Mouse (Mus musculus): ENCODE data around the gene Acsl4. TPM values are rescaled to one million over a fixed set of nuclear protein-coding genes. Genes with fewer than 3 reads are reported as not detected.

Acsl4 gene
- polyA plus RNA-seq, 1 experiment from 2014 or later = 23.7 TPM

DNA sequence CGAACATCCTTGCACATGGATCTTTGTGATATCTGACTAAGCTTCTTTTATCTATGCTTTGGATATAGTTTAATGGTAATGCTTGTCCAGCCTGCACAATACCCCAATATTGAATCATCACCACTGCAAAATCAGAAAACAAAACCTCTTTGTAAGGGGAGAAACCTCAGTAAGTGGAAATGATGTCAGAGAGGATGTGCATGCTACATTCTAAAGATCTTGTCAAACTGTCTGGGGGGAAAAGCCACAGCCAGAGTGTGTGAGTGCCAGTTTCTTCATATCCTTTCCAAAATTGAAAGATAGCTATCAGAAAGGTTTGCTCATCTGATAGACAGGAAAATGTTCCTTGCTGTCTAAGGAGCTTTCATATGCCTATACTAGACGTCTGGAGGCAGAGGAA is 8.3 kb upstream of the Acsl4 start:
- WGBS = 70% methylated on average over 2 of the region's 2 CpGs
- H3K27me3 ChIP-seq (ENCODE audit: control insufficient read depth, insufficient read depth, low read length) = no peaks in the 10 kb centered on the region

GRCm38 (mm10) chrX:142390909-142391265 is 552 bp upstream of the Acsl4 start:
- Histone ChIP-seq H3K36me3 (ENCODE audit: control insufficient read depth, insufficient read depth, low read length) (no peaks in the 10 kb centered on the region), H3K4me2 (ENCODE audit: low read length) (peak overlapping the region; percentile 60), H3K4me1 (ENCODE audit: control insufficient read depth, insufficient read depth, low read length) (no peaks in the 10 kb centered on the region), H3K9me3 (ENCODE audit: control insufficient read depth, low read length) (no peaks in the 10 kb centered on the region), H3K4me3 (replicated peaks; ENCODE audit: low read depth, low read length) (peak overlapping the region; percentile 56), H3K9ac (replicated peaks; ENCODE audit: low read length) (peak overlapping the region; percentile 68), H3K27me3 (ENCODE audit: control insufficient read depth, insufficient read depth, low read length) (no peaks in the 10 kb centered on the region), H3K27ac (replicated peaks; ENCODE audit: low read depth, low read length) (peak overlapping the region; percentile 85)
- WGBS = 40% methylated on average over 7 of the region's 7 CpGs
- no peak for DNase-seq
- ATAC-seq (ENCODE audit: low FRiP score, low TSS enrichment) = no peak

More for the DNA sequence above, 8.3 kb upstream of the Acsl4 start:
- no peaks in the 10 kb centered on the region for H3K4me1 ChIP-seq (ENCODE audit: control insufficient read depth, insufficient read depth, low read length)
- H3K4me2 ChIP-seq (ENCODE audit: low read length) = no peak overlapping the region
- ATAC-seq (ENCODE audit: low FRiP score, low TSS enrichment) (no peak), DNase-seq (no peak)
- no peaks in the 10 kb centered on the region for H3K36me3 ChIP-seq (ENCODE audit: control insufficient read depth, insufficient read depth, low read length)
- H3K9me3 ChIP-seq (ENCODE audit: control insufficient read depth, low read length) = no peaks in the 10 kb centered on the region
- H3K27ac ChIP-seq (replicated peaks; ENCODE audit: low read depth, low read length) = no peak overlapping the region
- no peak overlapping the region for H3K4me3 ChIP-seq (replicated peaks; ENCODE audit: low read depth, low read length)
- no peak overlapping the region for H3K9ac ChIP-seq (replicated peaks; ENCODE audit: low read length)

- H3K4me1 ChIP-seq (ENCODE audit: control insufficient read depth, insufficient read depth, low read length) = no peaks in the 10 kb centered on the region
- H3K4me3 ChIP-seq (replicated peaks; ENCODE audit: low read depth, low read length) = peak overlapping the region; percentile 56
- H3K27me3 ChIP-seq (ENCODE audit: control insufficient read depth, insufficient read depth, low read length) = no peaks in the 10 kb centered on the region
- peak overlapping the region; percentile 68 for H3K9ac ChIP-seq (replicated peaks; ENCODE audit: low read length)
- 14% methylated on average over 22 of the region's 22 CpGs for WGBS
- peak overlapping the region; percentile 60 for H3K4me2 ChIP-seq (ENCODE audit: low read length)
- no peaks in the 10 kb centered on the region for H3K36me3 ChIP-seq (ENCODE audit: control insufficient read depth, insufficient read depth, low read length)
- DNase-seq (peak; percentile 25), ATAC-seq (ENCODE audit: low FRiP score, low TSS enrichment) (no peak)
- H3K9me3 ChIP-seq (ENCODE audit: control insufficient read depth, low read length) = no peaks in the 10 kb centered on the region
- H3K27ac ChIP-seq (replicated peaks; ENCODE audit: low read depth, low read length) = peak overlapping the region; percentile 85
These were observed 665 bp downstream of the Acsl4 start for GRCm38 (mm10) chrX:142389581-142390159.

GRCm38 (mm10) chrX:142388141-142388540 is 2.2 kb downstream of the Acsl4 start:
- Histone ChIP-seq H3K4me3 (replicated peaks; ENCODE audit: low read depth, low read length) (no peak overlapping the region), H3K4me2 (ENCODE audit: low read length) (no peak overlapping the region), H3K36me3 (ENCODE audit: control insufficient read depth, insufficient read depth, low read length) (no peaks in the 10 kb centered on the region), H3K9me3 (ENCODE audit: control insufficient read depth, low read length) (no peaks in the 10 kb centered on the region), H3K27ac (replicated peaks; ENCODE audit: low read depth, low read length) (no peak overlapping the region), H3K9ac (replicated peaks; ENCODE audit: low read length) (no peak overlapping the region), H3K27me3 (ENCODE audit: control insufficient read depth, insufficient read depth, low read length) (no peaks in the 10 kb centered on the region), H3K4me1 (ENCODE audit: control insufficient read depth, insufficient read depth, low read length) (no peaks in the 10 kb centered on the region)
- DNase-seq = no peak
- 82% methylated on average over 6 of the region's 6 CpGs for WGBS
- no peak for ATAC-seq (ENCODE audit: low FRiP score, low TSS enrichment)

DNA sequence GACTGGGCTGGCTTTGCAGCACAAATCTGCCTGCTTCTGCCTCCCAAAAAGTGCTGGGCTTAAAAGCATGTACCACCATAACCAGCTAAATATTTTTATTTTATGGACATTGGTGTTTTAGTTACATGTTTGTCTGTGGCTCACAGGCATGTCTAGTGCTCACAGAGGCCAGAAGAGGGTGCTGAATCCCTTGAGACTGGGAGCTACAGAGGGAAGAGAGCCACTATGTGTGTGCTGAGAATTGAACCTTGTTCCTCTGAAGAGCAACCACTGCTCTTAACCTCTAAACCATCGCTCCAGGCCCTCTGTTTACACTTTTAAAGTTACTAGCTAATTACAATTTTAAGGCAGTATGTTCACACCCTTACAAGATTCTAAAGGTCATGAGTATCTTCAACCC is 2.7 kb downstream of the Acsl4 start:
- DNase-seq (no peak), ATAC-seq (ENCODE audit: low FRiP score, low TSS enrichment) (no peak)
- no peak overlapping the region for H3K9ac ChIP-seq (replicated peaks; ENCODE audit: low read length)
- WGBS = 94% methylated on average over 1 of the region's 1 CpGs
- H3K27ac ChIP-seq (replicated peaks; ENCODE audit: low read depth, low read length) = no peak overlapping the region
- H3K4me2 ChIP-seq (ENCODE audit: low read length) = no peak overlapping the region
- H3K27me3 ChIP-seq (ENCODE audit: control insufficient read depth, insufficient read depth, low read length) = no peaks in the 10 kb centered on the region
- no peaks in the 10 kb centered on the region for H3K36me3 ChIP-seq (ENCODE audit: control insufficient read depth, insufficient read depth, low read length)
- H3K4me1 ChIP-seq (ENCODE audit: control insufficient read depth, insufficient read depth, low read length) = no peaks in the 10 kb centered on the region
- H3K9me3 ChIP-seq (ENCODE audit: control insufficient read depth, low read length) = no peaks in the 10 kb centered on the region
- no peak overlapping the region for H3K4me3 ChIP-seq (replicated peaks; ENCODE audit: low read depth, low read length)

DNA sequence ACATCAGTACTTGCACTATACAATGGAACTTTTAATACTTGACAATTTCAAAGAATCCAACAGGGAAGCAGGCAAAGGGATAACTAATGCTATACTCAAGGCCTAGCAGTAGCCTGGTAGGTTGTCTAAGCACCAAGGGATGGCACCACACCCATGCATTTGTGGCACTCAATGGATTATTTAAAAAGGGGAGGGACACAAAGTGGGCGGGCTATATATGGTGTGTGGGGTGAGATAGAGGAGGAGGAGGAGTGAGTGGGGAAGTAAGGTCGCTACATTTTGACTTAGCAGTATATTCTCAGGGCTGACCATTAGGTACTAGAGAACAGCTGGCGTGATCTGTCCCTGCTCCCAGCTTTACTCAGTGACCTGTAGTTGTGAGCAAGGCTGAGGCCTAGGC is 5.4 kb downstream of the Acsl4 start:
- Histone ChIP-seq H3K27ac (replicated peaks; ENCODE audit: low read depth, low read length) (no peak overlapping the region), H3K9ac (replicated peaks; ENCODE audit: low read length) (no peak overlapping the region), H3K27me3 (ENCODE audit: control insufficient read depth, insufficient read depth, low read length) (no peaks in the 10 kb centered on the region), H3K9me3 (ENCODE audit: control insufficient read depth, low read length) (no peaks in the 10 kb centered on the region), H3K4me3 (replicated peaks; ENCODE audit: low read depth, low read length) (no peak overlapping the region), H3K4me1 (ENCODE audit: control insufficient read depth, insufficient read depth, low read length) (no peaks in the 10 kb centered on the region), H3K4me2 (ENCODE audit: low read length) (no peak overlapping the region), H3K36me3 (ENCODE audit: control insufficient read depth, insufficient read depth, low read length) (no peaks in the 10 kb centered on the region)
- WGBS = 89% methylated on average over 3 of the region's 3 CpGs
- ATAC-seq (ENCODE audit: low FRiP score, low TSS enrichment) (no peak), DNase-seq (no peak)

DNA sequence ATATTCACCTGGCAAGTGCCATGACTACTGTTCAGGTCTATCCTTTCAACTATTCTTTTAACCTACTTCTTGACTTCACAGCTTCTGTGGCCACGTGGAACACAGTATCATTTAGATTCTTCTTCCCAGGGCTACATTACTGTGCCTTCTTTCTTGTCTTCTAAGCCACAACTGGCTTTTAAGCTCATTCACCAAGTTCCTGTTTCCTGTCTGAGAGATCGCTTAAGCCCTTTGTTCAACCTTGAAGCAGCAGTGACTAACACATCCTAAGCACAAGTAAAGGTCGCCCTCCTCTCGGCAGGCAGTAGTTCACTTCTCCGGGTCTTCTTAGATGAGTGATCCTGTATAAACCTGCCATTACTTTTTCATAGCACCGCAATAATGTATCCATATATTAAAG is 10.4 kb downstream of the Acsl4 start:
- Histone ChIP-seq H3K36me3 (ENCODE audit: control insufficient read depth, insufficient read depth, low read length) (no peaks in the 10 kb centered on the region), H3K4me2 (ENCODE audit: low read length) (no peak overlapping the region), H3K27me3 (ENCODE audit: control insufficient read depth, insufficient read depth, low read length) (no peaks in the 10 kb centered on the region), H3K4me3 (replicated peaks; ENCODE audit: low read depth, low read length) (no peak overlapping the region), H3K9me3 (ENCODE audit: control insufficient read depth, low read length) (no peaks in the 10 kb centered on the region), H3K27ac (replicated peaks; ENCODE audit: low read depth, low read length) (no peak overlapping the region), H3K4me1 (ENCODE audit: control insufficient read depth, insufficient read depth, low read length) (no peaks in the 10 kb centered on the region), H3K9ac (replicated peaks; ENCODE audit: low read length) (no peak overlapping the region)
- 79% methylated on average over 6 of the region's 6 CpGs for WGBS
- ATAC-seq (ENCODE audit: low FRiP score, low TSS enrichment) (no peak), DNase-seq (no peak)

- DNase-seq = no peak
- ATAC-seq (ENCODE audit: low FRiP score, low TSS enrichment) = no peak
- WGBS = 81% methylated on average over 6 of the region's 6 CpGs
These were observed 12.3 kb downstream of the Acsl4 start for GRCm38 (mm10) chrX:142378048-142378447.

DNA sequence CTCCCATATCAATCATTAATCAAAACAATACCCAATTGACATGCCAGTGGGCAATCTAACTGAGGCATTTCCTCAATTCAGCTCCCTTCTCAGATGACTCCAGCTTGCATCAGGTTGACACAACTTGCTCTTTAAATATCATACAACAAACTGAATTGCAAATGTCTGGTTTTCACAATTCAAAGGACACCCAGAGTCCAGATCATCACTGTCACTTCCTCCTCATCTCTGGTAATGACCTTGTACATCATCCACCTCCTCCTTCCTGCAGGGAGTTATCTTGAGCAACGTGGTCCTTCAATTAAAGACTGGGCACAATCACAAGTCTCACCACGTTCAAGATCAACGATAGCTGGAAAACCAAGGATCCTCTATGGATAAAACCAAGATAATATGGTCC is 13.0 kb downstream of the Acsl4 start:
- no peak overlapping the region for H3K4me3 ChIP-seq (replicated peaks; ENCODE audit: low read depth, low read length)
- no peaks in the 10 kb centered on the region for H3K9me3 ChIP-seq (ENCODE audit: control insufficient read depth, low read length)
- no peak overlapping the region for H3K4me2 ChIP-seq (ENCODE audit: low read length)
- no peak for ATAC-seq (ENCODE audit: low FRiP score, low TSS enrichment)
- no peaks in the 10 kb centered on the region for H3K27me3 ChIP-seq (ENCODE audit: control insufficient read depth, insufficient read depth, low read length)
- no peaks in the 10 kb centered on the region for H3K36me3 ChIP-seq (ENCODE audit: control insufficient read depth, insufficient read depth, low read length)
- no peaks in the 10 kb centered on the region for H3K4me1 ChIP-seq (ENCODE audit: control insufficient read depth, insufficient read depth, low read length)
- WGBS = 83% methylated on average over 3 of the region's 3 CpGs
- no peak for DNase-seq
- H3K27ac ChIP-seq (replicated peaks; ENCODE audit: low read depth, low read length) = no peak overlapping the region
- no peak overlapping the region for H3K9ac ChIP-seq (replicated peaks; ENCODE audit: low read length)

More at GRCm38 (mm10) chrX:142378048-142378447, 12.3 kb downstream of the Acsl4 start:
- no peaks in the 10 kb centered on the region for H3K9me3 ChIP-seq (ENCODE audit: control insufficient read depth, low read length)
- H3K4me1 ChIP-seq (ENCODE audit: control insufficient read depth, insufficient read depth, low read length) = no peaks in the 10 kb centered on the region
- H3K36me3 ChIP-seq (ENCODE audit: control insufficient read depth, insufficient read depth, low read length) = no peaks in the 10 kb centered on the region
- no peaks in the 10 kb centered on the region for H3K27me3 ChIP-seq (ENCODE audit: control insufficient read depth, insufficient read depth, low read length)
- no peak overlapping the region for H3K27ac ChIP-seq (replicated peaks; ENCODE audit: low read depth, low read length)
- H3K9ac ChIP-seq (replicated peaks; ENCODE audit: low read length) = no peak overlapping the region
- H3K4me2 ChIP-seq (ENCODE audit: low read length) = no peak overlapping the region
- H3K4me3 ChIP-seq (replicated peaks; ENCODE audit: low read depth, low read length) = no peak overlapping the region
